Mouse (Mus musculus) embryonic facial prominence, embryonic 11.5 days (tissue): ENCODE results near the gene Cep170. TPM values are rescaled to one million over a fixed set of nuclear protein-coding genes. Genes with fewer than 3 reads are reported as not detected.

Experiments used
- ATAC-seq: fragments of 200-750 bp; cut with Nextera tagmentation; replicated peaks from 2 replicates; pipeline ENCODE4 v1.8.0; 2017; ENCODE audit warnings: low read depth; ENCODE audit not compliant: insufficient number of reproducible peaks, low FRiP score, low TSS enrichment
- DNase-seq: peaks from one replicate; pipeline ENCODE4 v3.0.0-alpha.2; 2015; ENCODE audit warnings: low spot score
- H3K27ac ChIP-seq: fragments of 300-500 bp; sonication (generic); replicated peaks from 2 replicates; pipeline ENCODE4 v1.5.1; 2014; ENCODE audit warnings: mild to moderate bottlenecking, low read depth, low read length, control low read depth
- H3K27me3 ChIP-seq: fragments of 300-500 bp; sonication (generic); 2 replicates; pipeline ENCODE4 v1.6.1; 2014; ENCODE audit warnings: mild to moderate bottlenecking, low read length, moderate library complexity, mixed read lengths; ENCODE audit not compliant: control insufficient read depth, insufficient read depth
- H3K36me3 ChIP-seq: fragments of 300-500 bp; sonication (generic); replicated peaks from 2 replicates; pipeline ENCODE4 v1.6.1; 2014; ENCODE audit warnings: low read depth, mild to moderate bottlenecking, low read length, moderate library complexity, mixed read lengths; ENCODE audit not compliant: control insufficient read depth, insufficient read depth
- H3K4me1 ChIP-seq: fragments of 300-500 bp; sonication (generic); 2 replicates; pipeline ENCODE4 v1.6.1; 2014; ENCODE audit warnings: low read length, mixed read lengths; ENCODE audit not compliant: control insufficient read depth, insufficient read depth
- H3K4me2 ChIP-seq: fragments of 300-500 bp; sonication (generic); 2 replicates; pipeline ENCODE4 v1.6.1; 2014; ENCODE audit warnings: low read depth, mild to moderate bottlenecking, control low read depth, low read length, moderate library complexity
- H3K4me3 ChIP-seq: fragments of 300-500 bp; sonication (generic); 2 replicates; pipeline ENCODE4 v1.5.1; 2014; ENCODE audit warnings: low read depth, low read length, control low read depth
- H3K9ac ChIP-seq: fragments of 300-500 bp; sonication (generic); replicated peaks from 2 replicates; pipeline ENCODE4 v1.6.1; 2014; ENCODE audit warnings: mild to moderate bottlenecking, control low read depth, low read length
- H3K9me3 ChIP-seq: fragments of 300-500 bp; sonication (generic); replicated peaks from 2 replicates; pipeline ENCODE4 v1.6.1; 2016; ENCODE audit warnings: mild to moderate bottlenecking, low read length, inconsistent platforms, mixed read lengths; ENCODE audit not compliant: control insufficient read depth
- WGBS: fragments of 180-500 bp; shearing (Covaris S2); extraction: QIAGEN DNeasy Blood & Tissue Kit; methylation state at CpG from one replicate; pipeline ENCODE4 v1.1.7; 2014; 5-methylcytosine and 5-hydroxymethylcytosine counted together
- polyA plus RNA-seq: library from polyadenylated mRNA; unstranded; fragments of >200 nt; fragmentation: Nextera tagmentation; extraction: Ambion mirVana; gene quantifications from 2 replicates; pipeline ENCODE4 v1.2.1, GENCODE M21; 2014

The Cep170 gene
- polyA plus RNA-seq, 1 experiment from 2014 or later = 50.5 TPM

DNA sequence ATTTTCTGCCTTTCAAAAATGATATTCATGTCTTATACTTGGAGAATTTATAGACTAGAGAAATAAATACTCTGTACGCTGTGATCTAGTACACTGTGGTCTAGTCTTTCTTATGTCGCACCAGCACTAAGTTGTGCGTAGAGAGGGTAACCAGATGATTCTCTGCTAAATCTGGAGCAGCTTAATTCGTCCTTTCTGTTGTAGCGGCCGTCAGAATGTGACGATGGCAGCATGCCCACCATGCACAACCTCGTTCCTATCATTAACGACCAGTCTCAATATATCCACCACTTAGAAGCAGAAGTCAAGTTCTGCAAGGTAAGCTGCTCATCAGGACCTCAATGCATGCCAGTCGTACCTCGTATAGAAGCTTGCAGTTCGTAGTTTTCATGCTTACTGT, 14.8 kb upstream of the Cep170 start:
- H3K9me3 ChIP-seq = no peaks in the 10 kb centered on the region
- H3K27me3 ChIP-seq = no peaks in the 10 kb centered on the region
- WGBS = 93% methylated on average over 12 of the region's 12 CpGs
- no peak overlapping the region for H3K9ac ChIP-seq
- H3K4me3 ChIP-seq = no peak overlapping the region
- no peak for ATAC-seq
- H3K27ac ChIP-seq = no peak overlapping the region
- H3K4me1 ChIP-seq = no peaks in the 10 kb centered on the region
- no peaks in the 10 kb centered on the region for H3K36me3 ChIP-seq
- no peak for DNase-seq
- no peak overlapping the region for H3K4me2 ChIP-seq

DNA sequence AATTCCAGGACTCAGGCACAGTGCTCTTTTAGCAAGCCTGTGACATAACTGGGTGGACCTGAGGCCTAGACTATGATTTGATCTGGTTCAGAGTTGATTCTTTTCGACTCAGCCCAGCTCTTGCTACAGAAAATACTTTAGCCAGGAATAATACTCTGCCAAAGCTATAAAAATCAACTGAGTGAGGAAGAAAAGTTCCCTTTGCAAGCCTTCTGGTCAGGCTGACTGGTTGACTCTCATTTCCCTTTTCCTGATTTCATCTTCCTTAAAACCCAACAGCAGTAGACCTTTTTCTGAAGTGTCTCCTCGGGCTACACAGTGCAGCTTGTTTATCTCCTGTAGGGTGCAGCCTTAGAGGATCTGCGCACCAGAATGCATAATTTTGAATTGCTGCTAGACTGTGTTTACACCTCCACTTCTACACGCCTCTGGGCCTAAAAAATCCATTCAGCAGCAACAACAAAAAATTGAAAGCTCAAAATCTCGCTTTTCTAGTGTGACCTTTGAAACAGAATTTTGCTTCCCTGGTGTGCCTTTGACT, 14.1 kb upstream of the Cep170 start:
- WGBS = 81% methylated on average over 5 of the region's 5 CpGs

DNA sequence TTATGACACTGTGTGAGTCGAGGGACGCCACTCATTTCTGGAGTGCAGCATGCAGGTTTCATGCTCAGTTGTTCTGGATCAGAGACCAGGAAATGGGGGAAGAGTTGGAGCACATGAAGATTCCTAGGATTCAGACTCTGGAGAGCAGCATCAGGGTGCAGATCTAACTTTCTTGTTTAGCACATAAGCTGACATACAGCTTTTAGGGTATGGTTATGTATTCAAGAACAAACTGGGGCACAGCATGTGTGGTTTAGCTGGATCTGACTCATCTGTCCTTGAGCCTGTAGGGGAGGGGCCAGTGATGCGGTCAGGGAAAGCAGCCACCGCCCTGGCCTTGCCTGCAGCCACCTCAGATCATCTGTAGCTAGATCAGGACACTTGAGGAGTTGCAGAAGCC, 13.5 kb upstream of the Cep170 start:
- H3K4me1 ChIP-seq = no peaks in the 10 kb centered on the region
- 74% methylated on average over 4 of the region's 4 CpGs for WGBS
- no peaks in the 10 kb centered on the region for H3K36me3 ChIP-seq
- no peak overlapping the region for H3K4me3 ChIP-seq
- no peaks in the 10 kb centered on the region for H3K27me3 ChIP-seq
- DNase-seq (no peak), ATAC-seq (no peak)
- no peaks in the 10 kb centered on the region for H3K9me3 ChIP-seq
- H3K27ac ChIP-seq = no peak overlapping the region
- H3K4me2 ChIP-seq = no peak overlapping the region
- H3K9ac ChIP-seq = no peak overlapping the region

More for the DNA sequence above, 14.1 kb upstream of the Cep170 start:
- no peak overlapping the region for H3K4me3 ChIP-seq
- no peaks in the 10 kb centered on the region for H3K36me3 ChIP-seq
- no peak for DNase-seq
- no peak overlapping the region for H3K9ac ChIP-seq
- no peak overlapping the region for H3K27ac ChIP-seq
- no peaks in the 10 kb centered on the region for H3K4me1 ChIP-seq
- no peak overlapping the region for H3K4me2 ChIP-seq
- ATAC-seq = no peak
- H3K27me3 ChIP-seq = no peaks in the 10 kb centered on the region
- H3K9me3 ChIP-seq = no peaks in the 10 kb centered on the region

DNA sequence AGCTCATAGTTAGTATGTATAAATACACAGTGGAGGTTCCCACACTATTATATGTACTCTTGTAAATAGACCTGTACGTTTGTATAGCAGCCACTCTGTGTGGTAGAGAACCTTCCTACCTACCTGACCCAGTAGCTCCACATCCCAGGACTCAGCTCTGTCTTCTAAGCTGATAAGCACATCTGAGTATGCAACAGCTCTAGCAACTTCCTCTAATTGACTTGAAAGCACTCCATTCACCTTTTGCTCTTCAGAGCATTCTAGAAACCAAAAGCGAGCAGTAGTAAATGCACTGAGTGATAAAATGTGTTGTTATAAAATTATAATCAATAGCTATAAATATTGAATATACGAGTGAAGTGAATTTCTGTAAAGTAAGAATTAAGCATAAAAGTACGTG, 13.1 kb upstream of the Cep170 start:
- ATAC-seq (no peak), DNase-seq (no peak)
- Histone ChIP-seq H3K4me2 (no peak overlapping the region), H3K36me3 (no peaks in the 10 kb centered on the region), H3K9ac (no peak overlapping the region), H3K4me3 (no peak overlapping the region), H3K27ac (no peak overlapping the region), H3K4me1 (no peaks in the 10 kb centered on the region), H3K9me3 (no peaks in the 10 kb centered on the region), H3K27me3 (no peaks in the 10 kb centered on the region)
- 88% methylated on average over 4 of the region's 4 CpGs for WGBS

DNA sequence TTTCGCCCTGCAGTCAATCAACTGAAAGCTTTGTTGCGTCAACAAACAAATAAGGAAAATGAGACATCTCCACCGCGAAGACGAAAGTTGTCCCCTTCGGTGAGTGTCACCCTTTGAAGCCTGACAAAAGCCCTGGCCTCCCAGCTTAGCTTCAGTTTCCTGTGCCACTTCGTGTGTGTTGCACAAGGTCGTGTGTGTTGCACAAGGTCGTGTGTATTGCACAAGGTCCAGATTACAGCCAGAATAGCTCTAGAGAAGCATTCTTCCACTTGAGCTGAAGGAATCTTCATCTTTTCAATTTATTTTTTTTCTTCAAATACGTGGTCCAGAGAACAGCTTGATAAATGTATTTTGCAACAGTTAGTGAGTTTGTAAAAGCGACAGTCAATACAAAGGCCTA, 12.3 kb upstream of the Cep170 start:
- Histone ChIP-seq H3K27me3 (no peaks in the 10 kb centered on the region), H3K9ac (no peak overlapping the region), H3K4me1 (no peaks in the 10 kb centered on the region), H3K36me3 (no peaks in the 10 kb centered on the region), H3K4me3 (no peak overlapping the region), H3K9me3 (no peaks in the 10 kb centered on the region), H3K4me2 (no peak overlapping the region), H3K27ac (no peak overlapping the region)
- ATAC-seq (no peak), DNase-seq (no peak)
- 85% methylated on average over 11 of the region's 11 CpGs for WGBS

DNA sequence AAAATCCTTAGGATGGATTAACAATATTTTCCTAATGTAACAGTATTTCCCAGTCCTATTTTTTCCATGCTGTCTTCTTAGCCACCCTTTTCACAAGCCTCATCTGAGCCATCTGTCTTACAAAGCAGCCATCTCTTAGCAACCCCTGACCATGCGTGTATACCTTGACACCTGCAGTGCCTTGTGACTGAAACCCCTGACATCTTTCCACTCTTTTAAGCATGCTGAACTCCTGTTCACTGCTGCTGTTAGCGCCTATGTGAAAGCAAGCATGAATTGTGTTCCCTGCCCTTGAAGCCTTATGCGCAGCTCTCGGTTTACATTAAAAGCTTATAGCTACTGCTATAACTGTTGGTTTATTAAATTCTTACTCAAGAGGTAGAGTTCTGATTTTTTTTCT, 11.2 kb upstream of the Cep170 start:
- H3K27ac ChIP-seq = no peak overlapping the region
- ATAC-seq (no peak), DNase-seq (no peak)
- H3K4me1 ChIP-seq = no peaks in the 10 kb centered on the region
- H3K9me3 ChIP-seq = no peaks in the 10 kb centered on the region
- no peak overlapping the region for H3K4me2 ChIP-seq
- H3K9ac ChIP-seq = no peak overlapping the region
- no peaks in the 10 kb centered on the region for H3K36me3 ChIP-seq
- WGBS = 94% methylated on average over 4 of the region's 4 CpGs
- H3K27me3 ChIP-seq = no peaks in the 10 kb centered on the region
- no peak overlapping the region for H3K4me3 ChIP-seq

DNA sequence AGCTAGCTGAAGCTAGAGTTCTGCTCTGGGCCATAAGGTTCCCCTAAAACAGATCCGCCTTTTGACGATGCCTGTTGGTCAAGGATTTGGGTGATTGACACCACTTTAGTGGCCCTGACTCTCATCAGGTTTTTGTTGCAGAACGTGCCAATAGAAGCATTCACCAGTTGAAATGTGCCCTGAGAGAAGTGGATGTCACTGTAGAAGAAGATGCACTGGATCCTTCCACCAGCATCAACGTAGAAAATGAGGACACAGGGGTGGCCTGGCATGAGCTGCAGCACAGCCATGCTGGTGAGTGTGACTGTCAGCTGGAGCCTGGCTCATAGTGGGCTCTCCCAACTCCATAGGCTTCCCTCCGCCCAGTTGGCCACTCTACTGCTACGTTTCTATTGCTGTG, 10.7 kb upstream of the Cep170 start:
- DNase-seq (no peak), ATAC-seq (no peak)
- no peak overlapping the region for H3K9ac ChIP-seq
- no peak overlapping the region for H3K27ac ChIP-seq
- no peaks in the 10 kb centered on the region for H3K27me3 ChIP-seq
- H3K4me2 ChIP-seq = no peak overlapping the region
- H3K36me3 ChIP-seq = no peaks in the 10 kb centered on the region
- H3K4me3 ChIP-seq = no peak overlapping the region
- WGBS = 88% methylated on average over 6 of the region's 6 CpGs
- H3K4me1 ChIP-seq = no peaks in the 10 kb centered on the region
- no peaks in the 10 kb centered on the region for H3K9me3 ChIP-seq

DNA sequence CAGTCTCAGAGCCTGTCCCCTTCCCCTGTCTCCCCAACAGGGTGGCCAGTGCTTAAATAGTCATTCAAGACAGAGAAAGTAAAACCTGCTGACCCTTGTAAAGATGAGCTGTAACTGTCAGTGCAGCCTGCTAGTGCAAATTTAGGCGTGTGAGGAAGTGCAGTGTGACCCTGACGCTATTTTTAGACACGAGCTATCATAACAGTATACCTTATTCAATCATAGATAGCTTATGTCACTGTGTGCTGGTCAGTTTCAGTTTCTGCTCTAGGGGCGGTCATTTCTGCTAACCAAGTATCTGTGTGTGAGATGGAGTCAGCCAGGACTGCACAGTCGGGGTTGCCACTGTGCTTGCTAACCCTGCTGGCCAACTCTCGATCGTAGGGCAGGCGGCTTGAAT, 10.0 kb upstream of the Cep170 start:
- H3K4me3 ChIP-seq = no peak overlapping the region
- ATAC-seq (no peak), DNase-seq (no peak)
- no peaks in the 10 kb centered on the region for H3K9me3 ChIP-seq
- H3K4me1 ChIP-seq = no peaks in the 10 kb centered on the region
- no peaks in the 10 kb centered on the region for H3K27me3 ChIP-seq
- H3K4me2 ChIP-seq = no peak overlapping the region
- H3K27ac ChIP-seq = no peak overlapping the region
- H3K9ac ChIP-seq = no peak overlapping the region
- WGBS = 87% methylated on average over 8 of the region's 8 CpGs
- no peaks in the 10 kb centered on the region for H3K36me3 ChIP-seq
